Mouse (Mus musculus): ENCODE data around the gene Chic2.

GRCm38 (mm10) chr5:75083591-75084392 lies 39.2 kb upstream of the Chic2 start:
- TF ChIP-seq CTCF (IDR thresholded peaks at IDR 0.05; ENCODE audit: control insufficient read depth, insufficient read depth, low read length): no peak
- TF ChIP-seq POLR2A (IDR thresholded peaks at IDR 0.05; ENCODE audit: borderline replicate concordance, control insufficient read depth, low read depth, low read length): no peak

All from bone marrow, adult 2 months (tissue).